Mouse (Mus musculus): ENCODE data around the gene Utp11. TPM values are rescaled to one million over a fixed set of nuclear protein-coding genes. Genes with fewer than 3 reads are reported as not detected.
"Not testable (repeated sequence)": the region's sequence is repeated elsewhere in the genome, so short reads cannot be mapped to it uniquely, and the experiment has no call there.

The Utp11 gene
- polyA plus RNA-seq, 1 experiment from 2014 or later: 38.8 TPM

DNA sequence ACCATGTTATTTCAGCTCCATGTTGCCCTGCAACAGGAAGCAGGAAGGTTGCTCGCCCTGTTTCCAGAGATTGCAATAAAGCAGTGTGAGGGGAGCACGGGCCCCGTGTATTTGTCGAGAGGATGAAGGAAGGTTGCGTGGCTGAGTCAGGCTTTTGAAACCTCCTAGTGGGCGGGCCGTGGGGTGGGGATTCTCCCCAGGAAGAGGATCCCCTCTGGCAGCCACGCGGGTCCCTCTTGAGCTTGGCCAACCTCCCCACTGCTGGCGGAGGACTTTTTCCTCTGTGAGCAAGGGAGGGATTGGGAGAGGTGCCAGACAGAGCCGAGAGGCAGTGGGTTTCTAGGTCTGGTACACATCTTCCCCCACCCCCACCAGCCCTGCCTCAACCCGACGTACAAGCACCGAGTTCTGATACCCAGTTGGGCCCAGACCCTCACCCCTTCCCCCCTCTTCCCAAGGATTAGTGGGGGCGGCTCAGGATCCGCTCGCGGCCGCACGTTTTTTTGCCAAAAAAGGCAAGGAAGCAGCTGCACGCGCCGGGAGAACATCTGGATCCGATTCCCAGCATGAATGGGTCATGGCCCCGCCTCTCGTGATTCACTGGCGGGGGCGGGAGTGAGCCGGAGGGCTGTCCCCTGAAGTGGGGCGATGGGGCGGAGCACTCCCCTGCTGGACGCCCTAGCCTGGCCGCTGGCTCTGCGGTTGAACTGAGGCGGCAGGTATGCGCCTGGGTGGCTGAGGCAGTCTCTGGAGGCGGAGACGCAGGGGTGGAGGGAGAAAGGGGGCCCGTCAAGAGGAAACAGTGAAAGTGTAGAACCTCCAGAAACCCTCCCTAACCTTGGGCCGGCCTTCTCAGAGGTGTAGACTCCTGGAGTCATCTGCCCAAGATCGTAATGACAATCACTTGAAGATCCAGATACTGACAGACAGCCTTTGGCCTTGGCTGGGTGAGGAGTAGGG lies 15.4 kb upstream of the Utp11 start:
- peaks cover 27 to 44% of the 10 kb centered on the region in 2 experiments for H3K4me1 ChIP-seq (ENCODE audit: control insufficient read depth in 2 of 2, insufficient read depth in 2 of 2, low read length in 2 of 2)
- H3K9me3 ChIP-seq (ENCODE audit: control insufficient read depth, low read length): no peaks in the 10 kb centered on the region
- peak overlapping the region; percentile 46 to 47 for H3K4me3 ChIP-seq (ENCODE audit: control insufficient read depth in 1 of 2, insufficient read depth in 1 of 2, low read depth in 1 of 2, low read length in 2 of 2)
- H3K4me2 ChIP-seq (ENCODE audit: low read length): peak overlapping the region; percentile 77
- peaks cover 22% of the 10 kb centered on the region for H3K36me3 ChIP-seq (ENCODE audit: control insufficient read depth, insufficient read depth, low read length)
- peak overlapping the region; percentile 71 for H3K9ac ChIP-seq (ENCODE audit: low read length)
- H3K27ac ChIP-seq (replicated peaks in 1 of 2; ENCODE audit: control insufficient read depth in 1 of 2, insufficient read depth in 1 of 2, low read depth in 2 of 2, low read length in 2 of 2): peak overlapping the region; percentile 83 to 90
- ATAC-seq (ENCODE audit: insufficient number of reproducible peaks, insufficient read depth, low FRiP score, low read depth): peak; percentile 76
- under 1% methylated on average over 41 of the region's 41 CpGs for WGBS
- no peaks in the 10 kb centered on the region for H3K27me3 ChIP-seq (ENCODE audit: control insufficient read depth, insufficient read depth, low read length)

GRCm38 (mm10) chr4:124708200-124708517 lies 14.8 kb upstream of the Utp11 start:
- peak overlapping the region; percentile 83 to 90 for H3K27ac ChIP-seq (replicated peaks in 1 of 2; ENCODE audit: control insufficient read depth in 1 of 2, insufficient read depth in 1 of 2, low read depth in 2 of 2, low read length in 2 of 2)
- H3K9ac ChIP-seq (ENCODE audit: low read length): peak overlapping the region; percentile 71; the same call in 1 of the 2 replicates
- ATAC-seq (ENCODE audit: insufficient number of reproducible peaks, insufficient read depth, low FRiP score, low read depth); H3K27me3 ChIP-seq (ENCODE audit: control insufficient read depth, insufficient read depth, low read length); H3K9me3 ChIP-seq (ENCODE audit: control insufficient read depth, low read length): not testable (repeated sequence)
- H3K4me3 ChIP-seq (ENCODE audit: control insufficient read depth in 1 of 2, insufficient read depth in 1 of 2, low read depth in 1 of 2, low read length in 2 of 2): peak overlapping the region; percentile 46 to 47; a peak in 3 of 4 replicates
- peaks cover 34 to 50% of the 10 kb centered on the region in 2 experiments for H3K4me1 ChIP-seq (ENCODE audit: control insufficient read depth in 2 of 2, insufficient read depth in 2 of 2, low read length in 2 of 2)
- WGBS: 13% methylated on average over 1 of the region's 1 CpGs
- H3K36me3 ChIP-seq (ENCODE audit: control insufficient read depth, insufficient read depth, low read length): peaks cover 22% of the 10 kb centered on the region
- H3K4me2 ChIP-seq (ENCODE audit: low read length): peak overlapping the region; percentile 77

- not testable (repeated sequence) for ATAC-seq (ENCODE audit: insufficient number of reproducible peaks, insufficient read depth, low FRiP score, low read depth); H3K27me3 ChIP-seq (ENCODE audit: control insufficient read depth, insufficient read depth, low read length); H3K9ac ChIP-seq (ENCODE audit: low read length); H3K4me2 ChIP-seq (ENCODE audit: low read length); H3K9me3 ChIP-seq (ENCODE audit: control insufficient read depth, low read length); H3K4me3 ChIP-seq (ENCODE audit: control insufficient read depth in 1 of 2, insufficient read depth in 1 of 2, low read depth in 1 of 2, low read length in 2 of 2)
- 84% methylated on average over 25 of the region's 25 CpGs for WGBS
- peaks cover 22% of the 10 kb centered on the region for H3K36me3 ChIP-seq (ENCODE audit: control insufficient read depth, insufficient read depth, low read length)
- H3K27ac ChIP-seq (replicated peaks in 1 of 2; ENCODE audit: control insufficient read depth in 1 of 2, insufficient read depth in 1 of 2, low read depth in 2 of 2, low read length in 2 of 2): peak overlapping the region in 1 of 2 experiments; percentile 90; a peak in 1 of 4 replicates
- H3K4me1 ChIP-seq (ENCODE audit: control insufficient read depth in 2 of 2, insufficient read depth in 2 of 2, low read length in 2 of 2): peaks cover 34 to 53% of the 10 kb centered on the region in 2 experiments
Measured at GRCm38 (mm10) chr4:124707381-124708199, 14.2 kb upstream of the Utp11 start.

- Histone ChIP-seq H3K4me1 (ENCODE audit: control insufficient read depth in 2 of 2, insufficient read depth in 2 of 2, low read length in 2 of 2) (peaks cover 39 to 69% of the 10 kb centered on the region in 2 experiments), H3K4me3 (ENCODE audit: control insufficient read depth in 1 of 2, insufficient read depth in 1 of 2, low read depth in 1 of 2, low read length in 2 of 2) (no peak overlapping the region), H3K9ac (ENCODE audit: low read length) (no peak overlapping the region; the same call in 1 of the 2 replicates), H3K9me3 (ENCODE audit: control insufficient read depth, low read length) (no peaks in the 10 kb centered on the region), H3K27me3 (ENCODE audit: control insufficient read depth, insufficient read depth, low read length) (no peaks in the 10 kb centered on the region), H3K27ac (replicated peaks in 1 of 2; ENCODE audit: control insufficient read depth in 1 of 2, insufficient read depth in 1 of 2, low read depth in 2 of 2, low read length in 2 of 2) (peak overlapping the region; percentile 62 to 90; a peak in 3 of 4 replicates), H3K36me3 (ENCODE audit: control insufficient read depth, insufficient read depth, low read length) (peaks cover 22% of the 10 kb centered on the region), H3K4me2 (ENCODE audit: low read length) (peak overlapping the region; percentile 34)
- WGBS: 76% methylated on average over 23 of the region's 23 CpGs
- ATAC-seq (ENCODE audit: insufficient number of reproducible peaks, insufficient read depth, low FRiP score, low read depth): no peak
Measured at GRCm38 (mm10) chr4:124705661-124706269, 12.4 kb upstream of the Utp11 start.

DNA sequence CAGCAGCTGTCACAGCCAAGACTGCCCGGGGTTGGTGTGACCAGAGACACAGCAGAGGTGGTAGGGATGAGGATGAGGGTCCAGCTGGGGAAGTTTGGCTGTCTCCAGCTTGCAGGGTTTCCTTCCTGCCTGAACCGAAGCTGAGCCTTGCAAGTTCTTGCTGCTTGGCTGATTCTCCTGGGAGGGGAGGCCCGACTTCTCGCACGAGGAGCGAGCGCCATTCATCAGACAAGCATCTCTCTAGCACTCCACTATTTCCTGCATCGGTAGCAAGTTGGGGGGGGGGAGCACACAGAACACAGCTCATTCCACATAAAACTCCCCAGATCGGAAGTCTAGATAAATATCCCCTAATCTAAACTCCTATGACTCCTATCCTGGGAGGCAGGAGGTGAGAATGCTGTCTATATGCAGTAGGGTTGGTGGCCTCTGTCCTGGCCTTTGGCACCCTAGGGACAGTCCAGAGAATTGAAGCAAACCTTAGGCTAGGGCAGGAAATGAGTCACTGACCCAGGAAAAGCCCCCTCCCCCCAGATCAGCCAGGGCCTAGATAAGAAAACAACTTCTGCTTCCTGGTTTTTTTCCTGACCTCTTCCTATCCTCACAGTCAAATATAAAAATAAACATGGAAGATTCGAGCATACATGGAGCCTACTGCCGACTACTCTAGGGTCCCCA lies 11.5 kb upstream of the Utp11 start:
- ATAC-seq (ENCODE audit: insufficient number of reproducible peaks, insufficient read depth, low FRiP score, low read depth): no peak
- Histone ChIP-seq H3K4me1 (ENCODE audit: control insufficient read depth in 2 of 2, insufficient read depth in 2 of 2, low read length in 2 of 2) (peaks cover 38 to 61% of the 10 kb centered on the region in 2 experiments), H3K9ac (ENCODE audit: low read length) (peak overlapping the region; percentile 58; the same call in 1 of the 2 replicates), H3K36me3 (ENCODE audit: control insufficient read depth, insufficient read depth, low read length) (peaks cover 22% of the 10 kb centered on the region), H3K4me3 (ENCODE audit: control insufficient read depth in 1 of 2, insufficient read depth in 1 of 2, low read depth in 1 of 2, low read length in 2 of 2) (peak overlapping the region in 1 of 2 experiments; percentile 5; a peak in 1 of 4 replicates), H3K9me3 (ENCODE audit: control insufficient read depth, low read length) (no peaks in the 10 kb centered on the region), H3K4me2 (ENCODE audit: low read length) (peak overlapping the region; percentile 49), H3K27me3 (ENCODE audit: control insufficient read depth, insufficient read depth, low read length) (no peaks in the 10 kb centered on the region), H3K27ac (replicated peaks in 1 of 2; ENCODE audit: control insufficient read depth in 1 of 2, insufficient read depth in 1 of 2, low read depth in 2 of 2, low read length in 2 of 2) (peak overlapping the region; percentile 84 to 90)
- WGBS: 20% methylated on average over 11 of the region's 11 CpGs

DNA sequence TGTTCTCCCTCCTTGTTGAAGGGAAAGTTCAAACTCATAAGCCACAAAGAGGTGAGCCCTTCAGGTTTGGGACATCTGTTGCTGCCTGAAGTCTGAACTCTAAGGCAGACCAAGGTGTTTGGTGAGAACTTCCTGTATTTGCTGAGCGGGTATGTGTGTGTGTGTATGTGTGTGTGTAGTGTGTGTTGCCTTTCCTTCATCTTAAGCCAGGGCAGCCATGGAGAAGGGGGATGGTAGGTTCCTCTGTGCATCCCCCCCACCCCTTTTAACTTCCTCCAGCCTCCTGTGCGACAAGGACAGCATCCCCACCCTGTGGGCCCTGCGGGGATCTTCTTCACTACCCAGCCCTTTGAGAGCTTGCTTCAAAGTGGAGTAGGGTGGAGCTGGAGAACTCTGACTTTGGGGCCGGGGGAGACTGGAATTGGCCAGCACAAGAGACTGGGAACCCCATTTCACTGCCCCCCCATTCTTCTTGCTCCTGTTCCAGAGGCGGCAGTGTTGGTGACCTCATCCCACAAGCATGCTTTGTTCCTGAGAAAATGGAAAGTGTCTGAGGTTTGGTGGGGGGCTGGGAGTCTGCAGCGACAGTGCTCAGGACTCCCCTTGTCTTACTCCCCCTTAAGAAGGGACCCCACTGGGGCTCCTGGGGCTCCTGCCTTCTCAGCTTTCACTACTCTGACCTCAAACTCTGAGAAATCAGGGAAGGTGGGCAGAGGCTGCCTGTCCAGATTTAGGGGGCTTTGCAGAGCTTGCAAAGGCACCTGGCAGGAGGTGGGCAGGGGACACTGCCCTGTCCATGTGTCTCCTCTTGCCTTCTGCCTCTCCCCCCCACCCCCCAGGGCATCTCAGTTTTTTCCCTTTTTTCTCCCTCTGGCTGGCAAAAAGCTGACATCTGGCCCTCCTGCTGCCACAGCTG lies 10.7 kb upstream of the Utp11 start:
- no peak for ATAC-seq (ENCODE audit: insufficient number of reproducible peaks, insufficient read depth, low FRiP score, low read depth)
- peaks cover 22% of the 10 kb centered on the region for H3K36me3 ChIP-seq (ENCODE audit: control insufficient read depth, insufficient read depth, low read length)
- peak overlapping the region; percentile 58; the same call in 1 of the 2 replicates for H3K9ac ChIP-seq (ENCODE audit: low read length)
- no peaks in the 10 kb centered on the region for H3K27me3 ChIP-seq (ENCODE audit: control insufficient read depth, insufficient read depth, low read length)
- 17% methylated on average over 6 of the region's 6 CpGs for WGBS
- peak overlapping the region; percentile 49 for H3K4me2 ChIP-seq (ENCODE audit: low read length)
- H3K27ac ChIP-seq (replicated peaks in 1 of 2; ENCODE audit: control insufficient read depth in 1 of 2, insufficient read depth in 1 of 2, low read depth in 2 of 2, low read length in 2 of 2): peak overlapping the region; percentile 84 to 90
- no peaks in the 10 kb centered on the region for H3K9me3 ChIP-seq (ENCODE audit: control insufficient read depth, low read length)
- H3K4me3 ChIP-seq (ENCODE audit: control insufficient read depth in 1 of 2, insufficient read depth in 1 of 2, low read depth in 1 of 2, low read length in 2 of 2): peak overlapping the region in 1 of 2 experiments; percentile 5; a peak in 1 of 4 replicates
- H3K4me1 ChIP-seq (ENCODE audit: control insufficient read depth in 2 of 2, insufficient read depth in 2 of 2, low read length in 2 of 2): peaks cover 36 to 58% of the 10 kb centered on the region in 2 experiments

Data from heart, embryonic 14.5 days (tissue).